Mouse (Mus musculus) midbrain, postnatal 0 days (tissue): ENCODE results near the gene Cspg4. TPM values are rescaled to one million over a fixed set of nuclear protein-coding genes. Genes with fewer than 3 reads are reported as not detected.
A peak's percentile ranks its signal among the peaks of the same experiment; 100 is the strongest.

Experiments
- ATAC-seq: fragments of 200-750 bp; cut with Nextera tagmentation; 2 replicates; pipeline ENCODE4 v1.8.0; 2017; ENCODE audit warnings: moderate number of reproducible peaks, mild to moderate bottlenecking, moderate TSS enrichment, moderate library complexity; ENCODE audit not compliant: low FRiP score
- DNase-seq: peaks from one replicate; pipeline ENCODE4 v3.0.0-alpha.2; 2015; ENCODE audit warnings: low spot score
- H3K27ac ChIP-seq: fragments of 300-500 bp; sonication (generic); 2 replicates; pipeline ENCODE4 v1.5.1; 2014; ENCODE audit warnings: low read depth, mild to moderate bottlenecking, low read length, mixed read lengths
- H3K27me3 ChIP-seq: fragments of 300-500 bp; sonication (generic); 2 replicates; pipeline ENCODE4 v1.6.1; 2014; ENCODE audit warnings: low read length, control low read depth, mixed read lengths; ENCODE audit not compliant: insufficient read depth
- H3K36me3 ChIP-seq: fragments of 300-500 bp; sonication (generic); 2 replicates; pipeline ENCODE4 v1.6.1; 2014; ENCODE audit warnings: low read length, control low read depth, mixed read lengths; ENCODE audit not compliant: insufficient read depth
- H3K4me1 ChIP-seq: fragments of 300-500 bp; sonication (generic); 2 replicates; pipeline ENCODE4 v1.6.1; 2014; ENCODE audit warnings: mild to moderate bottlenecking, control low read depth, antibody characterized with exemption, low read length, mixed read lengths; ENCODE audit not compliant: insufficient read depth
- H3K4me2 ChIP-seq: fragments of 300-500 bp; sonication (generic); 2 replicates; pipeline ENCODE4 v1.6.1; 2014; ENCODE audit warnings: low read depth, mild to moderate bottlenecking, low read length, mixed read lengths; ENCODE audit not compliant: poor library complexity, severe bottlenecking
- H3K4me3 ChIP-seq: fragments of 300-500 bp; sonication (generic); 2 replicates; pipeline ENCODE4 v1.5.1; 2014; ENCODE audit warnings: low read depth, mild to moderate bottlenecking, low read length, moderate library complexity
- H3K9ac ChIP-seq: fragments of 300-500 bp; sonication (generic); replicated peaks from 2 replicates; pipeline ENCODE4 v1.6.1; 2014; ENCODE audit warnings: mild to moderate bottlenecking, low read length, moderate library complexity, mixed read lengths; ENCODE audit not compliant: poor library complexity, severe bottlenecking
- H3K9me3 ChIP-seq: fragments of 300-500 bp; sonication (generic); 2 replicates; pipeline ENCODE4 v1.6.1; 2016; ENCODE audit warnings: low read length, control low read depth
- CTCF ChIP-seq: IDR thresholded peaks from 2 replicates; pipeline ENCODE4 v1.5.1; 2016; ENCODE audit warnings: antibody characterized with exemption, mild to moderate bottlenecking
- WGBS: fragments of 180-500 bp; shearing (Covaris S2); extraction: QIAGEN DNeasy Blood & Tissue Kit; methylation state at CpG from one replicate; pipeline ENCODE4 v1.1.7; 2014; 5-methylcytosine and 5-hydroxymethylcytosine counted together
- polyA plus RNA-seq: library from polyadenylated mRNA; unstranded; fragments of >200 nt; fragmentation: Nextera tagmentation; extraction: Ambion mirVana; gene quantifications from 2 replicates; pipeline ENCODE4 v1.2.1, GENCODE M21; 2015
- total RNA-seq: library from RNA; depleted of rRNA; stranded (reverse); fragments of >200 nt; gene quantifications from 2 replicates; pipeline ENCODE4 v1.2.3, GENCODE M21; 2014

The Cspg4 gene
- total and polyA plus RNA-seq, 2 experiments from 2014 or later, result 7.5 to 37.3 TPM

GRCm38 (mm10) chr9:56831904-56832303 is 32.9 kb upstream of the Cspg4 start:
- ATAC-seq, result no peak
- Histone ChIP-seq H3K27me3 (no peaks in the 10 kb centered on the region), H3K9me3 (no peaks in the 10 kb centered on the region), H3K4me3 (no peak overlapping the region), H3K4me2 (no peak overlapping the region), H3K9ac (no peak overlapping the region), H3K36me3 (no peaks in the 10 kb centered on the region), H3K4me1 (peaks cover 7% of the 10 kb centered on the region; the same call in 1 of the 2 replicates), H3K27ac (no peak overlapping the region)
- WGBS, result 90% methylated on average over 3 of the region's 3 CpGs
- no peak for TF ChIP-seq CTCF
- no peak for DNase-seq

GRCm38 (mm10) chr9:56832900-56833299 is 31.9 kb upstream of the Cspg4 start:
- WGBS, result 40% methylated on average over 6 of the region's 6 CpGs
- no peak overlapping the region for H3K9ac ChIP-seq

DNA sequence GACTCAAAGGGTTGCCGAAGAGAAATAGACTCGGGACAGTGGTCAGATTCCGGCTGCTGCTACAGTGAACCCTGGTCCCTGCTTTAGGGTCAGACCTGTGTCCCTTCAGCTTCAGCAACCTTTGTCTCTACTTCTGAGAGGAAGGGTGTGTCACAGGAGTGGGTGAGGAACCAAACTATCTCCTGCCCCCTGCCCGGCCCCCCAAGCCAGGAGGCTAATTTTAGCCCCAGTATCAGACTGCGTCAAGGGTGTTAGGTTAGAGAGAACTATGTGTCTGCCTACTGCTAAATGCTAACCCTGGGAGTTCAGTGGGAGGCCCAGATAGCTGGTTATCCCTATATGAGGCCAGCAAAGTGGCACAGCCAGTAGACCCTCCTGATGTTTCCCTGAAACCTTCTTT is 29.7 kb upstream of the Cspg4 start:
- ATAC-seq, result no peak
- H3K36me3 ChIP-seq, result no peaks in the 10 kb centered on the region
- no peak overlapping the region for H3K27ac ChIP-seq
- DNase-seq, result no peak
- no peak overlapping the region for H3K9ac ChIP-seq
- TF ChIP-seq CTCF, result no peak
- no peaks in the 10 kb centered on the region for H3K9me3 ChIP-seq
- no peak overlapping the region for H3K4me3 ChIP-seq
- H3K27me3 ChIP-seq, result no peaks in the 10 kb centered on the region
- H3K4me1 ChIP-seq, result peaks cover 7% of the 10 kb centered on the region; the same call in 1 of the 2 replicates
- 91% methylated on average over 5 of the region's 5 CpGs for WGBS
- H3K4me2 ChIP-seq, result no peak overlapping the region

More at GRCm38 (mm10) chr9:56832900-56833299, 31.9 kb upstream of the Cspg4 start:
- no peak for TF ChIP-seq CTCF
- Histone ChIP-seq H3K9me3 (no peaks in the 10 kb centered on the region), H3K27ac (no peak overlapping the region), H3K27me3 (no peaks in the 10 kb centered on the region), H3K4me1 (peaks cover 7% of the 10 kb centered on the region; the same call in 1 of the 2 replicates), H3K4me2 (no peak overlapping the region), H3K36me3 (no peaks in the 10 kb centered on the region), H3K4me3 (no peak overlapping the region)
- ATAC-seq (no peak), DNase-seq (no peak)

DNA sequence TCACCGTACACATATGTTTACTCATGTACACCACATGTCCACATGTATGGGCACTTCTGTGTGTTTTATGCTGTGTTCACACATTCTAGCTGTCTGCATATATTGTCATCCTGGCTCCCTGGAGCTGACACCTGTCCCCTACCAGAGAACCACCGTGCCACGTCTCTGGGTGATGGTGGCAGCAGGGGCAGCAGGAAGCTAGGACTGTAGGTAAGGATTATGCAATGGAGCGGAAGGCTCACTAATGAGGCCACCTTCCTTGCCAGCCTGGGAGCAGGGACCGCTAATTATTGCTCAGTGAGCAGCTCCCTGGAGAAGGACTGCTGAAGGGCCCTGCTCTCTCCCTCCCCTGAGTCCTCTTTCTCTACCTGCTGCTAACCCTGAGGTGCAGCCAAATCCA is 24.1 kb upstream of the Cspg4 start:
- H3K27ac ChIP-seq, result no peak overlapping the region
- H3K9me3 ChIP-seq, result no peaks in the 10 kb centered on the region
- no peak for TF ChIP-seq CTCF
- H3K4me2 ChIP-seq, result no peak overlapping the region
- WGBS, result 59% methylated on average over 5 of the region's 5 CpGs
- no peak for DNase-seq
- H3K36me3 ChIP-seq, result no peaks in the 10 kb centered on the region
- no peaks in the 10 kb centered on the region; the same call in 1 of the 2 replicates for H3K4me1 ChIP-seq
- no peaks in the 10 kb centered on the region for H3K27me3 ChIP-seq
- H3K4me3 ChIP-seq, result no peak overlapping the region
- no peak for ATAC-seq
- H3K9ac ChIP-seq, result no peak overlapping the region

- H3K27ac ChIP-seq, result no peak overlapping the region
- H3K4me3 ChIP-seq, result no peak overlapping the region
- ATAC-seq (no peak), DNase-seq (no peak)
- no peaks in the 10 kb centered on the region for H3K36me3 ChIP-seq
- no peaks in the 10 kb centered on the region for H3K9me3 ChIP-seq
- H3K4me2 ChIP-seq, result no peak overlapping the region
- H3K27me3 ChIP-seq, result no peaks in the 10 kb centered on the region
- no peak for TF ChIP-seq CTCF
- H3K9ac ChIP-seq, result no peak overlapping the region
- H3K4me1 ChIP-seq, result no peaks in the 10 kb centered on the region; the same call in 1 of the 2 replicates
These were observed 23.0 kb upstream of the Cspg4 start for GRCm38 (mm10) chr9:56841864-56842263.

DNA sequence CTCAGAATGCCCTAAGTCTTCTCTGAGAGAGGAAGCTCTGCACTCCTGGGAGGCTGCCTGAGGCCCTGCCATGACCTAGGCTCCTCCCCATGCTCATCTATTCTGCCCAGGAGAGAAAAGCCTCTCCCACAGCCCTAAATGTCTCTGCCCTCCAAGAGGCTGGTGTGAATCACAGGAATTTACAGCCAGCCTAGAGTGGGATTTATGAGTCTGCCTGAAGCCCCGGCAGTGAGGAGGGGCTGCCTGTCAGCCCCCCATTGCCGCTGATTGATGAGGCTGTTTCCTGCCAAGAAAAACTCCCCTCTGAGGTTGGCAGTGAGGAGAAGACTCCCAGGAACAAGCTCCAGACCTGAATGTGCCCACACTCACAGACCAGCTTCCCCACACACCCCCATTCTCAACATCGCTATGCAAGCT is 22.5 kb upstream of the Cspg4 start:
- no peak overlapping the region for H3K4me2 ChIP-seq
- no peak overlapping the region for H3K27ac ChIP-seq
- WGBS, result 73% methylated on average over 3 of the region's 3 CpGs
- DNase-seq (peak; percentile 53), ATAC-seq (no peak)
- H3K36me3 ChIP-seq, result no peaks in the 10 kb centered on the region
- no peak overlapping the region for H3K4me3 ChIP-seq
- no peaks in the 10 kb centered on the region for H3K9me3 ChIP-seq
- no peak for TF ChIP-seq CTCF
- H3K9ac ChIP-seq, result no peak overlapping the region
- no peaks in the 10 kb centered on the region; the same call in 1 of the 2 replicates for H3K4me1 ChIP-seq
- no peaks in the 10 kb centered on the region for H3K27me3 ChIP-seq
